In genomic region chr13:96341461-96341860, GRCm38 (mm10) we compare ENCODE assay signal across 26 mouse cellular contexts.
"Had no signal": no experiment of that assay in that cellular context is flagged by ENCODE, and none has a peak within 500 bp of the region (broad histone marks: within the 10 kb centered on the region; RNA-seq: fewer than 3 reads in every experiment).

No protein-coding gene starts in this region.

- H3K9me3 ChIP-seq: heart, embryonic 13.5 days; heart, embryonic 15.5 days; hindbrain, embryonic 13.5 days; hindbrain, embryonic 15.5 days; limb, embryonic 10.5 days; liver, embryonic 13.5 days; liver, embryonic 15.5 days had no signal

- H3K27me3 ChIP-seq: heart, embryonic 13.5 days; heart, embryonic 15.5 days; hindbrain, embryonic 13.5 days; hindbrain, embryonic 15.5 days; limb, embryonic 12.5 days; liver, embryonic 13.5 days; liver, embryonic 15.5 days had no signal

- H3K4me3 ChIP-seq: heart, adult 2 months; heart, embryonic 13.5 days; heart, embryonic 15.5 days; hindbrain, embryonic 13.5 days; hindbrain, embryonic 15.5 days; layer of hippocampus, adult 2 months; left cerebral cortex, adult 2 months; limb, embryonic 10.5 days; limb, embryonic 12.5 days; liver, embryonic 13.5 days; liver, embryonic 15.5 days had no signal

- H3K27ac ChIP-seq: heart, adult 2 months; heart, embryonic 13.5 days; heart, embryonic 15.5 days; hindbrain, embryonic 13.5 days; hindbrain, embryonic 15.5 days; hindbrain, postnatal 0 days; layer of hippocampus, adult 2 months; left cerebral cortex, adult 2 months; limb, embryonic 10.5 days; limb, embryonic 12.5 days; liver, embryonic 13.5 days; liver, embryonic 15.5 days had no signal

- H3K9ac ChIP-seq: heart, embryonic 13.5 days; heart, embryonic 15.5 days; hindbrain, embryonic 13.5 days; hindbrain, embryonic 15.5 days; limb, embryonic 12.5 days; liver, embryonic 13.5 days; liver, embryonic 15.5 days had no signal

- H3K36me3 ChIP-seq: heart, embryonic 13.5 days; heart, embryonic 15.5 days; hindbrain, embryonic 13.5 days; hindbrain, embryonic 15.5 days; limb, embryonic 10.5 days; limb, embryonic 12.5 days; liver, embryonic 13.5 days; liver, embryonic 15.5 days had no signal

- H3K4me1 ChIP-seq: heart, embryonic 15.5 days; hindbrain, embryonic 13.5 days; hindbrain, embryonic 15.5 days; limb, embryonic 10.5 days; limb, embryonic 12.5 days; liver, embryonic 13.5 days; liver, embryonic 15.5 days had no signal

- H3K4me2 ChIP-seq: heart, embryonic 11.5 days; heart, embryonic 13.5 days; heart, embryonic 15.5 days; hindbrain, embryonic 13.5 days; hindbrain, embryonic 15.5 days; limb, embryonic 12.5 days; liver, embryonic 11.5 days; liver, embryonic 13.5 days; liver, embryonic 15.5 days had no signal

- DNase-seq: gastrocnemius, postnatal 14 days; gastrocnemius, postnatal 36 days; heart, adult 11 months; heart, adult 2 months; heart, postnatal 14 days; heart, postnatal 36 days; kidney, adult 11 months; kidney, adult 8-10 months; kidney, postnatal 10 days; kidney, postnatal 25 days; kidney, postnatal 4 days; liver; liver, embryonic 13.5 days had no signal

- ATAC-seq: hindbrain, postnatal 0 days; intestine, embryonic 16.5 days had no signal
